Mouse (Mus musculus) forebrain, embryonic 16.5 days (tissue): ENCODE results near the gene Tomm40. TPM values are rescaled to one million over a fixed set of nuclear protein-coding genes. Genes with fewer than 3 reads are reported as not detected.
A peak's percentile ranks its signal among the peaks of the same experiment; 100 is the strongest.

Experiments used
- ATAC-seq: fragments of 200-750 bp; cut with Nextera tagmentation; 2 replicates; pipeline ENCODE4 v1.8.0; 2017; ENCODE audit warnings: mild to moderate bottlenecking, moderate library complexity
- H3K27ac ChIP-seq: fragments of 300-500 bp; sonication (generic); 2 replicates; pipeline ENCODE4 v1.5.1; 2014; ENCODE audit warnings: low read length, control low read depth
- H3K27me3 ChIP-seq: fragments of 300-500 bp; sonication (generic); replicated peaks from 2 replicates; pipeline ENCODE4 v1.6.1; 2014; ENCODE audit warnings: low read length; ENCODE audit not compliant: control insufficient read depth, insufficient read depth
- H3K36me3 ChIP-seq: fragments of 300-500 bp; sonication (generic); 2 replicates; pipeline ENCODE4 v1.6.1; 2014; ENCODE audit not compliant: control insufficient read depth, insufficient read depth
- H3K4me1 ChIP-seq: fragments of 300-500 bp; sonication (generic); replicated peaks from 2 replicates; pipeline ENCODE4 v1.6.1; 2014; ENCODE audit warnings: low read length; ENCODE audit not compliant: control insufficient read depth, insufficient read depth
- H3K4me2 ChIP-seq: fragments of 300-500 bp; sonication (generic); 2 replicates; pipeline ENCODE4 v1.6.1; 2014; ENCODE audit warnings: mild to moderate bottlenecking, low read length, control low read depth
- H3K4me3 ChIP-seq: fragments of 300-500 bp; sonication (generic); replicated peaks from 2 replicates; pipeline ENCODE4 v1.5.1; 2014; ENCODE audit warnings: mild to moderate bottlenecking, low read length, control low read depth
- H3K9ac ChIP-seq: fragments of 300-500 bp; sonication (generic); replicated peaks from 2 replicates; pipeline ENCODE4 v1.6.1; 2014; ENCODE audit warnings: low read depth, low read length, control low read depth
- H3K9me3 ChIP-seq: fragments of 300-500 bp; sonication (generic); 2 replicates; pipeline ENCODE4 v1.6.1; 2016; ENCODE audit warnings: low read length; ENCODE audit not compliant: control insufficient read depth
- WGBS: fragments of 180-500 bp; shearing (Covaris S2); extraction: QIAGEN DNeasy Blood & Tissue Kit; methylation state at CpG from one replicate; pipeline ENCODE4 v1.1.7; 2014; 5-methylcytosine and 5-hydroxymethylcytosine counted together
- polyA plus RNA-seq: library from polyadenylated mRNA; unstranded; fragments of >200 nt; fragmentation: Nextera tagmentation; extraction: Ambion mirVana; gene quantifications from 2 replicates; pipeline ENCODE4 v1.2.1, GENCODE M21; 2015

The Tomm40 gene
- 109 TPM in 2 replicates for polyA plus RNA-seq

- peak; percentile 97 for ATAC-seq
- Histone ChIP-seq H3K9ac (peak within 1 kb of the TSS; percentile 90), H3K27ac (peak within 1 kb of the TSS; percentile 91), H3K4me1 (peaks cover 17% of the 10 kb centered on the region), H3K9me3 (no peaks in the 10 kb centered on the region), H3K27me3 (no peaks in the 10 kb centered on the region), H3K36me3 (peaks cover 1% of the 10 kb centered on the region; the same call in 1 of the 2 replicates), H3K4me2 (peak within 1 kb of the TSS; percentile 96), H3K4me3 (peak within 1 kb of the TSS; percentile 94)
- WGBS, result under 1% methylated on average over 56 of the region's 59 CpGs
These were observed at the start of gene Tomm40 for GRCm38 (mm10) chr7:19715239-19716054. TSS of gene Tomm40 (minus strand) at chr7:19715438.

- no peaks in the 10 kb centered on the region for H3K9me3 ChIP-seq
- H3K4me3 ChIP-seq, result no peak overlapping the region
- no peak for ATAC-seq
- no peaks in the 10 kb centered on the region for H3K36me3 ChIP-seq
- peaks cover 7% of the 10 kb centered on the region for H3K27me3 ChIP-seq
- H3K27ac ChIP-seq, result no peak overlapping the region
- no peaks in the 10 kb centered on the region for H3K4me1 ChIP-seq
- H3K9ac ChIP-seq, result no peak overlapping the region
- no peak overlapping the region for H3K4me2 ChIP-seq
- WGBS, result 96% methylated on average over 8 of the region's 9 CpGs
These were observed 49.3 kb upstream of the Tomm40 start for GRCm38 (mm10) chr7:19764581-19764980.

- 88% methylated on average over 13 of the region's 13 CpGs for WGBS
- Histone ChIP-seq H3K9ac (no peak overlapping the region), H3K4me3 (no peak overlapping the region), H3K9me3 (no peaks in the 10 kb centered on the region), H3K27ac (no peak overlapping the region), H3K4me2 (no peak overlapping the region), H3K4me1 (no peaks in the 10 kb centered on the region), H3K36me3 (no peaks in the 10 kb centered on the region), H3K27me3 (peaks cover under 1% of the 10 kb centered on the region; the same call in 1 of the 2 replicates)
- no peak for ATAC-seq
These were observed 48.7 kb upstream of the Tomm40 start for GRCm38 (mm10) chr7:19763829-19764477.

GRCm38 (mm10) chr7:19762283-19762682 is 47.0 kb upstream of the Tomm40 start:
- Histone ChIP-seq H3K4me2 (no peak overlapping the region), H3K27ac (no peak overlapping the region), H3K9ac (no peak overlapping the region), H3K4me1 (no peaks in the 10 kb centered on the region), H3K27me3 (no peaks in the 10 kb centered on the region), H3K36me3 (no peaks in the 10 kb centered on the region), H3K9me3 (no peaks in the 10 kb centered on the region), H3K4me3 (no peak overlapping the region)
- ATAC-seq, result no peak
- 90% methylated on average over 11 of the region's 11 CpGs for WGBS

GRCm38 (mm10) chr7:19760021-19760420 is 44.8 kb upstream of the Tomm40 start:
- ATAC-seq, result no peak
- no peak overlapping the region for H3K27ac ChIP-seq
- H3K36me3 ChIP-seq, result no peaks in the 10 kb centered on the region
- no peaks in the 10 kb centered on the region for H3K4me1 ChIP-seq
- 91% methylated on average over 13 of the region's 13 CpGs for WGBS
- H3K27me3 ChIP-seq, result no peaks in the 10 kb centered on the region
- H3K9ac ChIP-seq, result no peak overlapping the region
- no peak overlapping the region for H3K4me2 ChIP-seq
- no peak overlapping the region for H3K4me3 ChIP-seq
- no peaks in the 10 kb centered on the region for H3K9me3 ChIP-seq

GRCm38 (mm10) chr7:19758623-19759022 is 43.4 kb upstream of the Tomm40 start:
- WGBS, result 90% methylated on average over 13 of the region's 13 CpGs
- H3K9ac ChIP-seq, result no peak overlapping the region
- H3K27me3 ChIP-seq, result no peaks in the 10 kb centered on the region
- no peak overlapping the region for H3K4me2 ChIP-seq
- no peak overlapping the region for H3K4me3 ChIP-seq
- no peak for ATAC-seq
- H3K4me1 ChIP-seq, result no peaks in the 10 kb centered on the region
- H3K27ac ChIP-seq, result no peak overlapping the region
- no peaks in the 10 kb centered on the region for H3K9me3 ChIP-seq
- H3K36me3 ChIP-seq, result no peaks in the 10 kb centered on the region

GRCm38 (mm10) chr7:19755851-19756786 is 40.9 kb upstream of the Tomm40 start:
- ATAC-seq, result no peak
- Histone ChIP-seq H3K9ac (no peak overlapping the region), H3K4me2 (no peak overlapping the region), H3K9me3 (no peaks in the 10 kb centered on the region), H3K27ac (no peak overlapping the region), H3K4me1 (no peaks in the 10 kb centered on the region), H3K4me3 (no peak overlapping the region), H3K27me3 (no peaks in the 10 kb centered on the region), H3K36me3 (no peaks in the 10 kb centered on the region)
- WGBS, result 81% methylated on average over 22 of the region's 24 CpGs

- Histone ChIP-seq H3K9ac (no peak overlapping the region), H3K9me3 (no peaks in the 10 kb centered on the region), H3K36me3 (no peaks in the 10 kb centered on the region), H3K27ac (no peak overlapping the region), H3K27me3 (no peaks in the 10 kb centered on the region), H3K4me2 (no peak overlapping the region), H3K4me3 (no peak overlapping the region), H3K4me1 (peaks cover 2% of the 10 kb centered on the region)
- WGBS, result 85% methylated on average over 2 of the region's 2 CpGs
- ATAC-seq, result no peak
These were observed 39.8 kb upstream of the Tomm40 start for GRCm38 (mm10) chr7:19755008-19755407.

- Histone ChIP-seq H3K4me1 (peaks cover 2% of the 10 kb centered on the region), H3K27ac (no peak overlapping the region), H3K9me3 (no peaks in the 10 kb centered on the region), H3K4me3 (no peak overlapping the region), H3K4me2 (no peak overlapping the region), H3K9ac (no peak overlapping the region), H3K27me3 (no peaks in the 10 kb centered on the region), H3K36me3 (no peaks in the 10 kb centered on the region)
- ATAC-seq, result no peak
- WGBS, result 88% methylated on average over 1 of the region's 1 CpGs
These were observed 38.8 kb upstream of the Tomm40 start for GRCm38 (mm10) chr7:19754065-19754464.
